Mouse (Mus musculus): ENCODE results near the gene Rhbdf1. TPM values are rescaled to one million over a fixed set of nuclear protein-coding genes. Genes with fewer than 3 reads are reported as not detected.
A peak's percentile ranks its signal among the peaks of the same experiment; 100 is the strongest.

Rhbdf1 gene
- polyA plus RNA-seq, 1 experiment from 2014 or later, result 51.5 TPM

DNA sequence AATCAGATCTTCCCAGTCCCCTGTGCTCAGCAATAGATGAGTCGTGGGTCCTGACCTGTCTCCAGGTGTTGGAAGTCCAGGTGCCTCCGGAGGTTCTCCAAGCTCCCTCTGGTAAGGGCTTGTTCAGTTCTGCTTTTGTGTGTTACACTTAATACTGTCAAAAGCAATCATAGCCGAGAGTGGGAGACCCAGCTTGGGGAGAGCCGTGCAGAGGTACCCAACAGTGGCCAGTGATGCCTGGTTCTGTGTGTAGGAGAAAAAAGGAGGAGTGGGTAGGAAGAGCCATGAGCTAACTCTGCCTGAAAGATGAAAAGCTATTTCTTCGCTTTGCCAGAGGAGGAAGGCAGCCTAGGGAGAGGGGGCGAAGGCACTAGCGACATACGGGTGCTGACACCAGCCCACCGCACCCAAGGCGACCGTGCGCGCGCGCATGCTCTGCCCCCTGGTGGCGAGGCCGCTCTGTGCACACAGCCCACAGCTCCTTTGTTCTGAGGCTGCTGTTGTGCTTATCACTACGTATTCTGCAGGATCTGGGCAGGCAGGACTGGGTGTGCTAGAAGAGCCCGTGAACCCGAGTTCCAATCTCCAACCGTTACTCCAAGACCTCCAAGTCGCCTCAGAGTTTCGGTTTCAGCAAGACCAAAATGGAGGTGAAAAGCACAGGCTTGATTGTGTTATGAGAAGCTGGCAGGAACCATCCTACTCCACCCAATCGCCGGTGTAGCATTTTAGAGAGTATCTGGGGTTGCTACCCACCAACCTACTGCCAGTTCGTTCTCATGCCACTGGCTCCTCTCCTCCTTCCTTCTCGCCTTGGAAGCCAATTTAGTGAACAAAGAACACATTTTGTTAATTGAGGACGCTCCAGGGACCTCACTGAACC, 59.9 kb downstream of the Rhbdf1 start:
- no peaks in the 10 kb centered on the region for H3K4me1 ChIP-seq (ENCODE audit: control insufficient read depth, insufficient read depth, low read length)
- H3K36me3 ChIP-seq (ENCODE audit: control insufficient read depth, insufficient read depth, low read length), result no peaks in the 10 kb centered on the region
- H3K4me2 ChIP-seq (ENCODE audit: low read depth, low read length), result peak overlapping the region; percentile 43
- peak; percentile 86 for ATAC-seq
- H3K9ac ChIP-seq (ENCODE audit: low read depth, low read length), result peak overlapping the region; percentile 55
- H3K27me3 ChIP-seq (replicated peaks; ENCODE audit: control insufficient read depth, insufficient read depth, low read length), result no peaks in the 10 kb centered on the region
- no peaks in the 10 kb centered on the region for H3K9me3 ChIP-seq (ENCODE audit: control insufficient read depth, low read length)
- H3K4me3 ChIP-seq (ENCODE audit: low read length), result peak overlapping the region; percentile 15
- no peak overlapping the region for H3K27ac ChIP-seq (ENCODE audit: low read length)
- 13% methylated on average over 28 of the region's 28 CpGs for WGBS

DNA sequence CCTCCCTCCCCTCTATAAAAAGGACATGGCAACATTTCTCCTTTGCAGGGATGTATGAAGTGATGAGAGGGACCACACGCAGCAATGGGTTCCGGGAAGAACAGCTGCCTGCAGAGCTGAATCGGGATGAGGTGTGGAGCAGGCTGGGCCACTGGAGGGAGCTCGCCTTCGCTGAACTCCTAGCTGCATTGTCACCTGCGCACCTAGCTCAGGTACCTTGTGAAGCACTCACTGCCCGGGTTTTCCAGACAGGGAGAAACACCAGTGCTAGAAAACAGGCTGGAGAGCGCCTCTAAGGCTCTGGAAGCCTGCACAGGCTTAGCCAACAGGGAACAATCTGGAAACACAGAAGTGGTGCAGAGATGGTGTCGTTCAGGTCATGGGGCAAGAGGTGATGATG, 60.6 kb downstream of the Rhbdf1 start:
- Histone ChIP-seq H3K4me3 (ENCODE audit: low read length) (no peak overlapping the region), H3K4me1 (ENCODE audit: control insufficient read depth, insufficient read depth, low read length) (no peaks in the 10 kb centered on the region), H3K27me3 (replicated peaks; ENCODE audit: control insufficient read depth, insufficient read depth, low read length) (no peaks in the 10 kb centered on the region), H3K36me3 (ENCODE audit: control insufficient read depth, insufficient read depth, low read length) (no peaks in the 10 kb centered on the region), H3K27ac (ENCODE audit: low read length) (no peak overlapping the region), H3K9me3 (ENCODE audit: control insufficient read depth, low read length) (no peaks in the 10 kb centered on the region), H3K4me2 (ENCODE audit: low read depth, low read length) (peak overlapping the region; percentile 43), H3K9ac (ENCODE audit: low read depth, low read length) (no peak overlapping the region)
- 6% methylated on average over 9 of the region's 9 CpGs for WGBS
- ATAC-seq, result peak; percentile 64

GRCm38 (mm10) chr11:32160341-32160740, 61.8 kb downstream of the Rhbdf1 start:
- H3K36me3 ChIP-seq (ENCODE audit: control insufficient read depth, insufficient read depth, low read length), result no peaks in the 10 kb centered on the region
- H3K27ac ChIP-seq (ENCODE audit: low read length), result no peak overlapping the region
- H3K4me1 ChIP-seq (ENCODE audit: control insufficient read depth, insufficient read depth, low read length), result no peaks in the 10 kb centered on the region
- H3K9me3 ChIP-seq (ENCODE audit: control insufficient read depth, low read length), result no peaks in the 10 kb centered on the region
- no peaks in the 10 kb centered on the region for H3K27me3 ChIP-seq (replicated peaks; ENCODE audit: control insufficient read depth, insufficient read depth, low read length)
- no peak for ATAC-seq
- no peak overlapping the region for H3K9ac ChIP-seq (ENCODE audit: low read depth, low read length)
- no peak overlapping the region for H3K4me3 ChIP-seq (ENCODE audit: low read length)
- WGBS, result 77% methylated on average over 7 of the region's 7 CpGs
- H3K4me2 ChIP-seq (ENCODE audit: low read depth, low read length), result no peak overlapping the region

Other genes starting within 250 kb of the Rhbdf1 start
- gene Nsg2, start 221.8 kb downstream of the Rhbdf1 start, polyA plus RNA-seq (2015; fragmentation: Nextera tagmentation; extraction: Ambion mirVana), result 9.3 and 9.9 TPM in 2 replicates
- gene Il9r, start 22.0 kb downstream of the Rhbdf1 start, polyA plus RNA-seq (2015; fragmentation: Nextera tagmentation; extraction: Ambion mirVana), result 0.02 and 0.11 TPM in 2 replicates
- 40.7 and 45.6 TPM in 2 replicates for gene Snrnp25, start 16.9 kb downstream of the Rhbdf1 start, polyA plus RNA-seq (2015; fragmentation: Nextera tagmentation; extraction: Ambion mirVana)
- 32.6 and 33.8 TPM in 2 replicates for gene Mpg, start 4.2 kb upstream of the Rhbdf1 start, polyA plus RNA-seq (2015; fragmentation: Nextera tagmentation; extraction: Ambion mirVana)
- 28.3 and 34.6 TPM in 2 replicates for gene Nprl3, start 45.4 kb upstream of the Rhbdf1 start, polyA plus RNA-seq (2015; fragmentation: Nextera tagmentation; extraction: Ambion mirVana)
- gene Hba-x, start 54.1 kb upstream of the Rhbdf1 start, polyA plus RNA-seq (2015; fragmentation: Nextera tagmentation; extraction: Ambion mirVana), result 11.6 and 16.4 TPM in 2 replicates
- 3,658 and 4,448 TPM in 2 replicates for gene Hba-a1, start 61.2 kb upstream of the Rhbdf1 start, polyA plus RNA-seq (2015; fragmentation: Nextera tagmentation; extraction: Ambion mirVana)
- 2.1 and 3.0 TPM in 2 replicates for gene Hbq1b, start 64.7 kb upstream of the Rhbdf1 start, polyA plus RNA-seq (2015; fragmentation: Nextera tagmentation; extraction: Ambion mirVana)
- gene Hba-a2, start 74.2 kb upstream of the Rhbdf1 start, polyA plus RNA-seq (2015; fragmentation: Nextera tagmentation; extraction: Ambion mirVana), result 9,012 and 11,055 TPM in 2 replicates
- 0.54 and 0.55 TPM in 2 replicates for gene Hbq1a, start 77.8 kb upstream of the Rhbdf1 start, polyA plus RNA-seq (2015; fragmentation: Nextera tagmentation; extraction: Ambion mirVana)
- gene Sh3pxd2b, start 125.5 kb upstream of the Rhbdf1 start, polyA plus RNA-seq (2015; fragmentation: Nextera tagmentation; extraction: Ambion mirVana), result 9.6 and 10.0 TPM in 2 replicates
- gene Ubtd2, start 233.1 kb upstream of the Rhbdf1 start, polyA plus RNA-seq (2015; fragmentation: Nextera tagmentation; extraction: Ambion mirVana), result 21.8 and 22.6 TPM in 2 replicates